Mouse (Mus musculus) forelimb bud, embryonic 11.5 days (tissue): ENCODE data around the gene H2-M3.
"Not testable (repeated sequence)": the region's sequence is repeated elsewhere in the genome, so short reads cannot be mapped to it uniquely, and the experiment has no call there.

Experiments used
- DNase-seq: peaks from one replicate; pipeline ENCODE4 v3.0.0-alpha.2; 2012; ENCODE audit warnings: low read depth, low spot score

H2-M3 gene

GRCm38 (mm10) chr17:37270058-37270701 is at the start of gene H2-M3:
TSS of gene H2-M3 (plus strand) at chr17:37270220.
- peak; percentile 91 for DNase-seq

GRCm38 (mm10) chr17:37221879-37222278 is 48.1 kb upstream of the H2-M3 start:
- DNase-seq: no peak

GRCm38 (mm10) chr17:37237230-37237629 is 32.8 kb upstream of the H2-M3 start, which contains the start of gene Olfr97:
TSS of gene Olfr97 (minus strand) at chr17:37237330.
- not testable (repeated sequence) for DNase-seq

- DNase-seq: no peak
Observed at GRCm38 (mm10) chr17:37242198-37242597, 27.8 kb upstream of the H2-M3 start.

- DNase-seq: peak; percentile 29
Observed at GRCm38 (mm10) chr17:37246715-37247114, 23.3 kb upstream of the H2-M3 start.

- no peak for DNase-seq
Observed at GRCm38 (mm10) chr17:37249460-37249859, 20.6 kb upstream of the H2-M3 start.

- no peak for DNase-seq
Observed at GRCm38 (mm10) chr17:37250544-37250943, 19.5 kb upstream of the H2-M3 start.

GRCm38 (mm10) chr17:37263626-37264025 is 6.4 kb upstream of the H2-M3 start, which contains the start of gene Olfr98:
TSS of gene Olfr98 (minus strand) at chr17:37263749.
- no peak for DNase-seq

- no peak for DNase-seq
Observed at GRCm38 (mm10) chr17:37270702-37271092, 677 bp downstream of the H2-M3 start.

- DNase-seq: no peak
Observed at GRCm38 (mm10) chr17:37275626-37276248, 5.7 kb downstream of the H2-M3 start.

- DNase-seq: no peak
Observed at GRCm38 (mm10) chr17:37276573-37276972, 6.6 kb downstream of the H2-M3 start.

GRCm38 (mm10) chr17:37280331-37280730 is 10.3 kb downstream of the H2-M3 start:
- no peak for DNase-seq

GRCm38 (mm10) chr17:37283360-37283759 is 13.3 kb downstream of the H2-M3 start, which contains the start of gene Olfr99:
TSS of gene Olfr99 (minus strand) at chr17:37283460.
- no peak for DNase-seq

GRCm38 (mm10) chr17:37304213-37304612 is 34.2 kb downstream of the H2-M3 start, which contains the start of gene Olfr101:
TSS of gene Olfr101 (minus strand) at chr17:37304313.
- no peak for DNase-seq

GRCm38 (mm10) chr17:37308483-37308882 is 38.5 kb downstream of the H2-M3 start:
- no peak for DNase-seq

GRCm38 (mm10) chr17:37310146-37310699 is 40.2 kb downstream of the H2-M3 start:
- no peak for DNase-seq

- DNase-seq: no peak
Observed at GRCm38 (mm10) chr17:37316954-37317353, 46.9 kb downstream of the H2-M3 start, which contains the start of gene Olfr102. TSS of gene Olfr102 (minus strand) at chr17:37317054.
